Mouse (Mus musculus): ENCODE measurements around the gene St5.

- TF ChIP-seq CTCF (IDR thresholded peaks at IDR 0.05; ENCODE audit: low read depth, low read length): no peak
- no peak for TF ChIP-seq POLR2A (IDR thresholded peaks at IDR 0.05; ENCODE audit: insufficient read depth, low read length)
Measured at GRCm38 (mm10) chr7:109576321-109577314, 126.8 kb downstream of the St5 start.

Measured in ES-Bruce4 (cell line).